Mouse (Mus musculus) cerebellum, adult 2 months (tissue): Measurements from ENCODE around the gene Slc25a40.

Source experiments
- CTCF ChIP-seq: fragments of 200-500 bp; IDR thresholded peaks from 2 replicates; pipeline ENCODE4 v1.5.1; 2011; ENCODE audit warnings: low read depth, mild to moderate bottlenecking, control low read depth, low read length, moderate library complexity, borderline replicate concordance; ENCODE audit not compliant: insufficient read depth
- POLR2A ChIP-seq: fragments of 200-500 bp; IDR thresholded peaks from 2 replicates; pipeline ENCODE4 v1.6.1; 2011; ENCODE audit warnings: low read length, control low read depth, borderline replicate concordance; ENCODE audit not compliant: insufficient read depth

DNA sequence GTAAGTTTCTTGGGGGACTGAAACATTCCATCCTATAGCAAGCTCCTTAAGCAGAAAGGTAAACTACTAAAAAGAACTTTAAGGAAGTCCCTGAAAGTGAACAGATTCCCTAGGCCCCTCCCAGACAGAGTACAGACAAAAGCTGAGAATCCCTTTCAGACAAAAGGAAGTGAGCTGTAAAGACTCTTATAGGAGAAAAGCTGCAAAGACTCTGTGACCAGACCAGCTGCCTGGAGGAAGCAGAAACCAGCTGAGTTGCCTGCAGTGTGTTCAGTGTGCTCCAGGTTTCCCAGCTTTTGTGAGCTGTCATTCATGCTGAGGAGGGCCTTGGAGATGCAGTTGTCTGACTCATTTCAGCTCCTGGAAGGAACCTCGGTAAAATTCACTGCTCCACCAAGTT lies 5.2 kb upstream of the Slc25a40 start:
- TF ChIP-seq CTCF: no peak
- no peak for TF ChIP-seq POLR2A
